In genomic region chr8:124434126-124434790, GRCm38 (mm10) we compare ENCODE assay signal across 8 mouse cellular contexts. TPM values are rescaled to one million over a fixed set of nuclear protein-coding genes. Genes with fewer than 3 reads are reported as not detected.
DNase-seq lines count a peak whose midpoint lies in the region; ATAC-seq and TF ChIP-seq lines count a peak whose summit lies in the region.

No protein-coding gene starts in this region.

- intact Hi-C loops in heart, postnatal 25 days (cut with DNase I): loop anchor here (5.0 kb wide), 1 partner anchor 93 kb away; no protein-coding TSS in a partner anchor

- in situ Hi-C loops in ES-E14 (cut with MboI; ENCODE audit: low sequenced_read_pairs in 2 of 2, unreplicated experiment in 2 of 2): no loop called here

- peak overlapping the region; percentile 92 for H3K4me2 ChIP-seq in forebrain, embryonic 16.5 days (ENCODE audit: low read length)
- peak overlapping the region; percentile 77 for H3K4me2 ChIP-seq in liver, postnatal 0 days (ENCODE audit: low read depth, low read length)

- no peak overlapping the region for H3K27ac ChIP-seq in ES-E14 (ENCODE audit: insufficient read depth, low read depth, low read length, poor library complexity, severe bottlenecking)
- H3K27ac ChIP-seq in cerebellum, adult 2 months (ENCODE audit: insufficient read depth, low read length): peak overlapping the region; percentile 95
- no peak overlapping the region for H3K27ac ChIP-seq in forebrain, embryonic 16.5 days (ENCODE audit: low read length)
- no peak overlapping the region for H3K27ac ChIP-seq in liver, postnatal 0 days (ENCODE audit: low read depth)

- ATAC-seq in forebrain, embryonic 16.5 days: peak; percentile 98
- peak; percentile 100 for ATAC-seq in liver, postnatal 0 days
- ATAC-seq in neutrophil, adult 5-6 weeks (ENCODE audit: extremely low read depth, insufficient number of reproducible peaks, low FRiP score, poor library complexity, severe bottlenecking): 0 out of 2 replicates have a peak, but pooled peaks have one; percentile 19

- under 1% methylated on average over 99 of the region's 101 CpGs for WGBS in cerebellum, adult 2 months
- under 1% methylated on average over 63 of the region's 101 CpGs for WGBS in forebrain, embryonic 16.5 days
- WGBS in liver, postnatal 0 days (ENCODE audit: insufficient replicate concordance): under 1% methylated on average over 60 of the region's 101 CpGs

- H3K9ac ChIP-seq in ES-E14 (ENCODE audit: insufficient read depth, low read depth, low read length, poor library complexity, severe bottlenecking): peak overlapping the region; percentile 76
- H3K9ac ChIP-seq in forebrain, embryonic 16.5 days (replicated peaks; ENCODE audit: low read depth, low read length): peak overlapping the region; percentile 79
- peak overlapping the region; percentile 18; the same call in 1 of the 2 replicates for H3K9ac ChIP-seq in liver, postnatal 0 days (replicated peaks)

- H3K27me3 ChIP-seq in cerebellum, adult 2 months (ENCODE audit: control insufficient read depth, insufficient read depth, low read length): no peaks in the 10 kb centered on the region
- 0 out of 2 replicates have a peak, but pooled peaks cover 2% of the 10 kb centered on the region for H3K27me3 ChIP-seq in forebrain, embryonic 16.5 days (replicated peaks; ENCODE audit: control insufficient read depth, insufficient read depth, low read length)
- H3K27me3 ChIP-seq in liver, postnatal 0 days (ENCODE audit: insufficient read depth, low read length): peaks cover 32% of the 10 kb centered on the region

- peak; percentile 77 for TF ChIP-seq POLR2A in cerebellum, adult 2 months (IDR thresholded peaks at IDR 0.05; ENCODE audit: borderline replicate concordance, insufficient read depth, low read length)

- no peaks in the 10 kb centered on the region for H3K36me3 ChIP-seq in ES-E14 (ENCODE audit: control insufficient read depth, insufficient read depth, low read length, poor library complexity, severe bottlenecking)
- no peaks in the 10 kb centered on the region for H3K36me3 ChIP-seq in forebrain, embryonic 16.5 days (ENCODE audit: control insufficient read depth, insufficient read depth)
- no peaks in the 10 kb centered on the region for H3K36me3 ChIP-seq in liver, postnatal 0 days (replicated peaks; ENCODE audit: insufficient read depth, low read length)

- H3K9me3 ChIP-seq in ES-E14 (ENCODE audit: control insufficient read depth, insufficient read depth, low read depth, low read length): no peaks in the 10 kb centered on the region
- no peaks in the 10 kb centered on the region for H3K9me3 ChIP-seq in forebrain, embryonic 16.5 days (ENCODE audit: control insufficient read depth, low read length)
- H3K9me3 ChIP-seq in liver, postnatal 0 days (ENCODE audit: low read length): no peaks in the 10 kb centered on the region

- TF ChIP-seq CTCF in cerebellum, adult 2 months (IDR thresholded peaks at IDR 0.05; ENCODE audit: borderline replicate concordance, insufficient read depth, low read depth, low read length): no peak
- no peak for TF ChIP-seq CTCF in liver, postnatal 0 days (IDR thresholded peaks at IDR 0.05; ENCODE audit: low read depth)

- no peak for TF ChIP-seq EP300 in liver, postnatal 0 days (IDR thresholded peaks at IDR 0.05; ENCODE audit: low read depth)

- peak; percentile 90 for DNase-seq in ES-E14 (ENCODE audit: low read depth, low spot score)
- DNase-seq in cerebellum, adult 2 months: peak; percentile 98 to 99
- DNase-seq in heart, postnatal 25 days (ENCODE audit: low spot score): peak; percentile 92
- DNase-seq in layer of hippocampus, adult 11-12 months (ENCODE audit: low spot score): peak; percentile 98
- peak; percentile 94 for DNase-seq in liver, postnatal 0 days
- peak; percentile 93 for DNase-seq in testis, postnatal 14 days (ENCODE audit: low spot score)

- H3K4me3 ChIP-seq in ES-E14 (ENCODE audit: insufficient read depth in 1 of 2, low read depth in 1 of 2, low read length in 2 of 2, poor library complexity in 1 of 2, severe bottlenecking in 1 of 2): peak overlapping the region; percentile 85 to 93; a peak in 3 of 4 replicates
- peak overlapping the region; percentile 96 for H3K4me3 ChIP-seq in cerebellum, adult 2 months (replicated peaks; ENCODE audit: insufficient read depth, low read depth, low read length)
- peak overlapping the region; percentile 72 for H3K4me3 ChIP-seq in forebrain, embryonic 16.5 days (replicated peaks; ENCODE audit: low read length)
- H3K4me3 ChIP-seq in liver, postnatal 0 days (ENCODE audit: low read depth, low read length): peak overlapping the region; percentile 49

- peaks cover 3 to 20% of the 10 kb centered on the region in 2 experiments; a peak in 2 of 4 replicates for H3K4me1 ChIP-seq in ES-E14 (ENCODE audit: control insufficient read depth in 2 of 2, insufficient read depth in 2 of 2, low read length in 2 of 2, poor library complexity in 1 of 2)
- H3K4me1 ChIP-seq in cerebellum, adult 2 months (ENCODE audit: control insufficient read depth, insufficient read depth, low read length): peaks cover 5% of the 10 kb centered on the region; the same call in 1 of the 2 replicates
- peaks cover 36% of the 10 kb centered on the region for H3K4me1 ChIP-seq in forebrain, embryonic 16.5 days (replicated peaks; ENCODE audit: control insufficient read depth, insufficient read depth, low read length)
- H3K4me1 ChIP-seq in liver, postnatal 0 days (ENCODE audit: insufficient read depth): peaks cover 7% of the 10 kb centered on the region; the same call in 1 of the 2 replicates

TF ChIP-seq in ES-E14, 5 proteins besides CTCF, POLR2A, EP300 and RAD21:
- TF ChIP-seq HCFC1 (IDR thresholded peaks at IDR 0.05; ENCODE audit: borderline replicate concordance, insufficient read depth, low read length): 0 out of 2 replicates have a peak, but pooled peaks have one; percentile 30
- TF ChIP-seq CHD2 (IDR thresholded peaks at IDR 0.05; ENCODE audit: low read depth, low read length): no peak
- no peak for TF ChIP-seq MAFK (IDR thresholded peaks at IDR 0.05; ENCODE audit: insufficient read depth, low read depth, low read length)

RNA-seq across cellular contexts. Expression of gene Pgbd5, which starts 5.2 kb away (rescaled TPM):
- 2.1 and 3.5 TPM in 2 replicates for total RNA-seq in ES-E14 (2012; rRNA removed)
- polyA plus RNA-seq in cerebellum, adult 2 months (2012; rRNA removed): 142 and 155 TPM in 2 replicates
- 8.4 and 10.7 TPM in 2 replicates for polyA plus RNA-seq in forebrain, embryonic 16.5 days (2015; fragmentation: Nextera tagmentation; extraction: Ambion mirVana)
- 1 to 10 TPM; 1.1 to 1.3 TPM for total RNA-seq in heart, postnatal 25 days (2021)
- 0.13 and 0.18 TPM in 2 replicates for polyA plus RNA-seq in liver, postnatal 0 days (2015; fragmentation: Nextera tagmentation; extraction: Ambion mirVana)
- total RNA-seq in neutrophil, adult 5-6 weeks (2017): not detected in 2 replicates

Comparison
In these comparisons a context has a peak if more than half of its experiments do, and no peak if none do; other contexts are left out.
1. H3K9ac ChIP-seq: peak in every context shown above with its lines; median percentile 79 in forebrain, embryonic 16.5 days; 76 in ES-E14; 18 in liver, postnatal 0 days.
2. ATAC-seq: peak in every context shown above with its lines; median percentile 100 in liver, postnatal 0 days; 98 in forebrain, embryonic 16.5 days; 19 in neutrophil, adult 5-6 weeks.